Mouse (Mus musculus): ENCODE measurements around the gene Pnp2. TPM values are rescaled to one million over a fixed set of nuclear protein-coding genes. Genes with fewer than 3 reads are reported as not detected.
"Not testable (repeated sequence)": the region's sequence is repeated elsewhere in the genome, so short reads cannot be mapped to it uniquely, and the experiment has no call there.

Pnp2 gene
- polyA plus RNA-seq, 1 experiment: 0.29 TPM

- Histone ChIP-seq H3K27me3 (ENCODE audit: control insufficient read depth, insufficient read depth, insufficient read length) (no peaks in the 10 kb centered on the region), H3K36me3 (ENCODE audit: control insufficient read depth, insufficient read depth) (no peaks in the 10 kb centered on the region), H3K4me3 (ENCODE audit: insufficient read depth, poor library complexity, severe bottlenecking) (no peak overlapping the region), H3K79me3 (ENCODE audit: low read depth) (peaks cover 1% of the 10 kb centered on the region), H3K79me2 (ENCODE audit: control insufficient read depth, insufficient read depth) (no peaks in the 10 kb centered on the region), H3ac (ENCODE audit: control insufficient read depth, insufficient read length, low read depth) (no peak overlapping the region)
- TF ChIP-seq MYOG (IDR thresholded peaks at IDR 0.05; ENCODE audit: control insufficient read depth, extremely low read depth, insufficient read length) (no peak), MYOD1 (IDR thresholded peaks at IDR 0.05; ENCODE audit: control insufficient read depth, insufficient read length, low read depth) (no peak), USF1 (IDR thresholded peaks at IDR 0.05; ENCODE audit: low read depth) (no peak), CTCF (IDR thresholded peaks at IDR 0.05; ENCODE audit: control insufficient read depth, insufficient read depth, insufficient read length) (no peak), MAX (IDR thresholded peaks at IDR 0.05) (no peak), FOSL1 (IDR thresholded peaks at IDR 0.05; ENCODE audit: insufficient read depth, low read length, poor library complexity, severe bottlenecking) (no peak), CEBPB (IDR thresholded peaks at IDR 0.05; ENCODE audit: low read depth) (no peak)
These were observed 305 bp upstream of the Pnp2 start for GRCm38 (mm10) chr14:50955487-50955886.

- H3K36me3 ChIP-seq (ENCODE audit: control insufficient read depth, insufficient read depth); H3ac ChIP-seq (ENCODE audit: control insufficient read depth, insufficient read length, low read depth); H3K79me3 ChIP-seq (ENCODE audit: low read depth); H3K79me2 ChIP-seq (ENCODE audit: control insufficient read depth, insufficient read depth); H3K27me3 ChIP-seq (ENCODE audit: control insufficient read depth, insufficient read depth, insufficient read length): not testable (repeated sequence)
- peak overlapping the region; percentile 18 for H3K4me3 ChIP-seq (ENCODE audit: insufficient read depth, poor library complexity, severe bottlenecking)
These were observed 932 bp downstream of the Pnp2 start for GRCm38 (mm10) chr14:50956724-50957123.

- H3K79me3 ChIP-seq (ENCODE audit: low read depth); H3K36me3 ChIP-seq (ENCODE audit: control insufficient read depth, insufficient read depth); H3K79me2 ChIP-seq (ENCODE audit: control insufficient read depth, insufficient read depth); H3ac ChIP-seq (ENCODE audit: control insufficient read depth, insufficient read length, low read depth); H3K27me3 ChIP-seq (ENCODE audit: control insufficient read depth, insufficient read depth, insufficient read length); H3K4me3 ChIP-seq (ENCODE audit: insufficient read depth, poor library complexity, severe bottlenecking): not testable (repeated sequence)
These were observed 1.4 kb downstream of the Pnp2 start for GRCm38 (mm10) chr14:50957146-50957545.

GRCm38 (mm10) chr14:50958289-50958995 lies 2.6 kb downstream of the Pnp2 start:
- not testable (repeated sequence) for H3K36me3 ChIP-seq (ENCODE audit: control insufficient read depth, insufficient read depth); H3K79me2 ChIP-seq (ENCODE audit: control insufficient read depth, insufficient read depth); H3K27me3 ChIP-seq (ENCODE audit: control insufficient read depth, insufficient read depth, insufficient read length); H3K4me3 ChIP-seq (ENCODE audit: insufficient read depth, poor library complexity, severe bottlenecking); H3K79me3 ChIP-seq (ENCODE audit: low read depth); H3ac ChIP-seq (ENCODE audit: control insufficient read depth, insufficient read length, low read depth)

- TF ChIP-seq FOSL1 (IDR thresholded peaks at IDR 0.05; ENCODE audit: insufficient read depth, low read length, poor library complexity, severe bottlenecking) (no peak), CEBPB (IDR thresholded peaks at IDR 0.05; ENCODE audit: low read depth) (no peak), MYOD1 (IDR thresholded peaks at IDR 0.05; ENCODE audit: control insufficient read depth, insufficient read length, low read depth) (no peak), MAX (IDR thresholded peaks at IDR 0.05) (no peak), USF1 (IDR thresholded peaks at IDR 0.05; ENCODE audit: low read depth) (no peak), MYOG (IDR thresholded peaks at IDR 0.05; ENCODE audit: control insufficient read depth, extremely low read depth, insufficient read length) (no peak), CTCF (IDR thresholded peaks at IDR 0.05; ENCODE audit: control insufficient read depth, insufficient read depth, insufficient read length) (no peak)
- H3K36me3 ChIP-seq (ENCODE audit: control insufficient read depth, insufficient read depth): no peaks in the 10 kb centered on the region
- H3ac ChIP-seq (ENCODE audit: control insufficient read depth, insufficient read length, low read depth): no peak overlapping the region
- no peaks in the 10 kb centered on the region for H3K79me2 ChIP-seq (ENCODE audit: control insufficient read depth, insufficient read depth)
- no peaks in the 10 kb centered on the region for H3K79me3 ChIP-seq (ENCODE audit: low read depth)
- H3K27me3 ChIP-seq (ENCODE audit: control insufficient read depth, insufficient read depth, insufficient read length): no peaks in the 10 kb centered on the region
- H3K4me3 ChIP-seq (ENCODE audit: insufficient read depth, poor library complexity, severe bottlenecking): no peak overlapping the region
These were observed 12.6 kb downstream of the Pnp2 start for GRCm38 (mm10) chr14:50968216-50968980.

- Histone ChIP-seq H3K4me3 (ENCODE audit: insufficient read depth, poor library complexity, severe bottlenecking) (no peak overlapping the region), H3K79me2 (ENCODE audit: control insufficient read depth, insufficient read depth) (no peaks in the 10 kb centered on the region), H3K79me3 (ENCODE audit: low read depth) (no peaks in the 10 kb centered on the region), H3K27me3 (ENCODE audit: control insufficient read depth, insufficient read depth, insufficient read length) (no peaks in the 10 kb centered on the region), H3K36me3 (ENCODE audit: control insufficient read depth, insufficient read depth) (no peaks in the 10 kb centered on the region), H3ac (ENCODE audit: control insufficient read depth, insufficient read length, low read depth) (no peak overlapping the region)
- TF ChIP-seq USF1 (IDR thresholded peaks at IDR 0.05; ENCODE audit: low read depth): no peak
- TF ChIP-seq CTCF (IDR thresholded peaks at IDR 0.05; ENCODE audit: control insufficient read depth, insufficient read depth, insufficient read length): no peak
- no peak for TF ChIP-seq FOSL1 (IDR thresholded peaks at IDR 0.05; ENCODE audit: insufficient read depth, low read length, poor library complexity, severe bottlenecking)
- TF ChIP-seq MYOD1 (IDR thresholded peaks at IDR 0.05; ENCODE audit: control insufficient read depth, insufficient read length, low read depth): no peak
- no peak for TF ChIP-seq MYOG (IDR thresholded peaks at IDR 0.05; ENCODE audit: control insufficient read depth, extremely low read depth, insufficient read length)
- no peak for TF ChIP-seq CEBPB (IDR thresholded peaks at IDR 0.05; ENCODE audit: low read depth)
- no peak for TF ChIP-seq MAX (IDR thresholded peaks at IDR 0.05)
These were observed 13.2 kb downstream of the Pnp2 start for GRCm38 (mm10) chr14:50969041-50969440.
